Mouse (Mus musculus) kidney, adult 2 months (tissue): ENCODE data around the gene Cdh1.
"Not testable (repeated sequence)": the region's sequence is repeated elsewhere in the genome, so short reads cannot be mapped to it uniquely, and the experiment has no call there.

Experiments used
- CTCF ChIP-seq: fragments of 200-500 bp; conservative IDR thresholded peaks from 2 replicates; pipeline ENCODE4 v1.5.1; 2011; ENCODE audit warnings: low read depth, mild to moderate bottlenecking, control low read depth, low read length, moderate library complexity, mixed read lengths; ENCODE audit not compliant: insufficient read depth, insufficient read length
- POLR2A ChIP-seq: fragments of 200-500 bp; IDR thresholded peaks from one replicate; pipeline ENCODE4 v1.6.1; 2011; ENCODE audit warnings: low read depth, low read length, control low read depth

- TF ChIP-seq CTCF, POLR2A: not testable (repeated sequence)
These were observed 30.0 kb upstream of the Cdh1 start, which contains the start of gene Gm10073 for GRCm38 (mm10) chr8:106573168-106573567.
